Mouse (Mus musculus) kidney, embryonic 15.5 days (tissue): Measurements from ENCODE around the gene Dhx9. TPM values are rescaled to one million over a fixed set of nuclear protein-coding genes. Genes with fewer than 3 reads are reported as not detected.
A peak's percentile ranks its signal among the peaks of the same experiment; 100 is the strongest.
"Not testable (repeated sequence)": the region's sequence is repeated elsewhere in the genome, so short reads cannot be mapped to it uniquely, and the experiment has no call there.

Experiments used
- ATAC-seq: fragments of 200-750 bp; cut with Nextera tagmentation; replicated peaks from 2 replicates; pipeline ENCODE4 v1.8.0; 2017; ENCODE audit warnings: moderate TSS enrichment; ENCODE audit not compliant: low FRiP score
- H3K27ac ChIP-seq: fragments of 300-500 bp; sonication (generic); 2 replicates; pipeline ENCODE4 v1.5.1; 2015; ENCODE audit warnings: mild to moderate bottlenecking, inconsistent platforms
- H3K27me3 ChIP-seq: fragments of 300-500 bp; sonication (generic); 2 replicates; pipeline ENCODE4 v1.6.1; 2015; ENCODE audit warnings: inconsistent platforms
- H3K36me3 ChIP-seq: fragments of 300-500 bp; sonication (generic); 2 replicates; pipeline ENCODE4 v1.6.1; 2015; ENCODE audit warnings: inconsistent platforms
- H3K4me1 ChIP-seq: fragments of 300-500 bp; sonication (generic); 2 replicates; pipeline ENCODE4 v1.6.1; 2015; ENCODE audit warnings: inconsistent platforms
- H3K4me2 ChIP-seq: fragments of 300-500 bp; sonication (generic); 2 replicates; pipeline ENCODE4 v1.6.1; 2015; ENCODE audit warnings: moderate library complexity, mild to moderate bottlenecking, inconsistent platforms
- H3K4me3 ChIP-seq: fragments of 300-500 bp; sonication (generic); replicated peaks from 2 replicates; pipeline ENCODE4 v1.5.1; 2015; ENCODE audit warnings: mild to moderate bottlenecking, inconsistent platforms
- H3K9ac ChIP-seq: fragments of 300-500 bp; sonication (generic); 2 replicates; pipeline ENCODE4 v1.6.1; 2015; ENCODE audit warnings: mild to moderate bottlenecking, inconsistent platforms
- H3K9me3 ChIP-seq: fragments of 300-500 bp; sonication (generic); replicated peaks from 2 replicates; pipeline ENCODE4 v1.6.1; 2016; ENCODE audit warnings: inconsistent platforms
- WGBS: fragments of 180-500 bp; shearing (Covaris S2); methylation state at CpG from one replicate; pipeline ENCODE4 v1.1.7; 2015; ENCODE audit warnings: mixed read lengths; 5-methylcytosine and 5-hydroxymethylcytosine counted together
- polyA plus RNA-seq: library from polyadenylated mRNA; unstranded; fragments of >200 nt; fragmentation: Nextera tagmentation; extraction: Ambion mirVana; gene quantifications from 2 replicates; pipeline ENCODE4 v1.2.1, GENCODE M21; 2015

Dhx9 gene
- polyA plus RNA-seq, 1 experiment from 2014 or later = 37.3 TPM

GRCm38 (mm10) chr1:153501644-153502321 lies 14.3 kb upstream of the Dhx9 start:
- Histone ChIP-seq H3K4me1 (no peaks in the 10 kb centered on the region), H3K27me3 (no peaks in the 10 kb centered on the region), H3K27ac (peak overlapping the region; percentile 59; the same call in 1 of the 2 replicates), H3K4me2 (no peak overlapping the region), H3K9me3 (no peaks in the 10 kb centered on the region), H3K4me3 (no peak overlapping the region), H3K9ac (no peak overlapping the region), H3K36me3 (no peaks in the 10 kb centered on the region)
- peak; percentile 82 for ATAC-seq
- 55% methylated on average over 5 of the region's 5 CpGs for whole genome bisulfite sequencing

GRCm38 (mm10) chr1:153500030-153500429 lies 12.6 kb upstream of the Dhx9 start:
- ATAC-seq = no peak
- Histone ChIP-seq H3K27me3 (no peaks in the 10 kb centered on the region), H3K36me3 (no peaks in the 10 kb centered on the region), H3K4me3 (no peak overlapping the region), H3K9ac (no peak overlapping the region), H3K4me2 (no peak overlapping the region), H3K9me3 (no peaks in the 10 kb centered on the region), H3K27ac (no peak overlapping the region), H3K4me1 (peaks cover 3% of the 10 kb centered on the region; the same call in 1 of the 2 replicates)
- WGBS = 82% methylated on average over 9 of the region's 9 CpGs

GRCm38 (mm10) chr1:153496030-153496429 lies 8.6 kb upstream of the Dhx9 start:
- no peaks in the 10 kb centered on the region for H3K9me3 ChIP-seq
- H3K9ac ChIP-seq = no peak overlapping the region
- ATAC-seq = peak; percentile 44; the same call in 1 of the 2 replicates
- no peak overlapping the region for H3K4me2 ChIP-seq
- H3K27me3 ChIP-seq = no peaks in the 10 kb centered on the region
- H3K27ac ChIP-seq = peak overlapping the region; percentile 66
- H3K36me3 ChIP-seq = no peaks in the 10 kb centered on the region
- 66% methylated on average over 3 of the region's 3 CpGs for WGBS
- no peak overlapping the region for H3K4me3 ChIP-seq
- H3K4me1 ChIP-seq = peaks cover 3% of the 10 kb centered on the region; the same call in 1 of the 2 replicates

- Histone ChIP-seq H3K4me3 (no peak overlapping the region), H3K36me3 (no peaks in the 10 kb centered on the region), H3K4me1 (peaks cover 3% of the 10 kb centered on the region; the same call in 1 of the 2 replicates), H3K9ac (no peak overlapping the region), H3K27me3 (no peaks in the 10 kb centered on the region), H3K9me3 (no peaks in the 10 kb centered on the region), H3K4me2 (no peak overlapping the region), H3K27ac (no peak overlapping the region)
- 32% methylated on average over 6 of the region's 6 CpGs for WGBS
- ATAC-seq = no peak
These were observed 6.5 kb upstream of the Dhx9 start for GRCm38 (mm10) chr1:153493931-153494330.

GRCm38 (mm10) chr1:153493338-153493737 lies 5.9 kb upstream of the Dhx9 start:
- ATAC-seq = no peak; the same call in 1 of the 2 replicates
- WGBS = 40% methylated on average over 4 of the region's 4 CpGs

GRCm38 (mm10) chr1:153491822-153492221 lies 4.4 kb upstream of the Dhx9 start:
- Histone ChIP-seq H3K36me3 (no peaks in the 10 kb centered on the region), H3K4me2 (no peak overlapping the region), H3K4me1 (peaks cover 6% of the 10 kb centered on the region; the same call in 1 of the 2 replicates), H3K9me3 (no peaks in the 10 kb centered on the region), H3K9ac (no peak overlapping the region), H3K27me3 (no peaks in the 10 kb centered on the region), H3K27ac (no peak overlapping the region), H3K4me3 (no peak overlapping the region)
- WGBS = 88% methylated on average over 1 of the region's 1 CpGs
- no peak for ATAC-seq

More at GRCm38 (mm10) chr1:153493338-153493737, 5.9 kb upstream of the Dhx9 start:
- Histone ChIP-seq H3K9me3 (no peaks in the 10 kb centered on the region), H3K4me2 (no peak overlapping the region), H3K4me1 (peaks cover 3% of the 10 kb centered on the region; the same call in 1 of the 2 replicates), H3K27ac (no peak overlapping the region), H3K27me3 (no peaks in the 10 kb centered on the region), H3K4me3 (no peak overlapping the region), H3K9ac (no peak overlapping the region), H3K36me3 (no peaks in the 10 kb centered on the region)

- no peak for ATAC-seq
These were observed 3.9 kb upstream of the Dhx9 start for GRCm38 (mm10) chr1:153491345-153491744.

GRCm38 (mm10) chr1:153489963-153490362 lies 2.5 kb upstream of the Dhx9 start:
- 82% methylated on average over 4 of the region's 4 CpGs for WGBS
- no peak overlapping the region for H3K27ac ChIP-seq
- H3K4me3 ChIP-seq = no peak overlapping the region
- no peaks in the 10 kb centered on the region for H3K9me3 ChIP-seq
- H3K9ac ChIP-seq = no peak overlapping the region
- no peak for ATAC-seq
- H3K4me1 ChIP-seq = peaks cover 16% of the 10 kb centered on the region
- H3K4me2 ChIP-seq = no peak overlapping the region
- no peaks in the 10 kb centered on the region for H3K27me3 ChIP-seq
- no peaks in the 10 kb centered on the region for H3K36me3 ChIP-seq

More at GRCm38 (mm10) chr1:153491345-153491744, 3.9 kb upstream of the Dhx9 start:
- Histone ChIP-seq H3K4me3 (no peak overlapping the region), H3K4me2 (no peak overlapping the region), H3K4me1 (peaks cover 7% of the 10 kb centered on the region; the same call in 1 of the 2 replicates), H3K27me3 (no peaks in the 10 kb centered on the region), H3K27ac (no peak overlapping the region), H3K9me3 (no peaks in the 10 kb centered on the region), H3K9ac (no peak overlapping the region), H3K36me3 (no peaks in the 10 kb centered on the region)
- WGBS = 90% methylated on average over 2 of the region's 2 CpGs

GRCm38 (mm10) chr1:153489540-153489939 lies 2.1 kb upstream of the Dhx9 start:
- H3K9ac ChIP-seq = no peak overlapping the region

GRCm38 (mm10) chr1:153489132-153489531 lies 1.7 kb upstream of the Dhx9 start:
- Histone ChIP-seq H3K27me3 (no peaks in the 10 kb centered on the region), H3K4me1 (peaks cover 24% of the 10 kb centered on the region), H3K9me3 (no peaks in the 10 kb centered on the region), H3K4me3 (no peak overlapping the region), H3K36me3 (no peaks in the 10 kb centered on the region), H3K9ac (no peak overlapping the region), H3K27ac (no peak overlapping the region), H3K4me2 (no peak overlapping the region)
- 56% methylated on average over 7 of the region's 7 CpGs for WGBS
- ATAC-seq = no peak

More at GRCm38 (mm10) chr1:153489540-153489939, 2.1 kb upstream of the Dhx9 start:
- no peaks in the 10 kb centered on the region for H3K9me3 ChIP-seq
- no peaks in the 10 kb centered on the region for H3K36me3 ChIP-seq
- peaks cover 20% of the 10 kb centered on the region for H3K4me1 ChIP-seq
- whole genome bisulfite sequencing = 60% methylated on average over 2 of the region's 2 CpGs
- no peak for ATAC-seq
- no peaks in the 10 kb centered on the region for H3K27me3 ChIP-seq
- H3K4me3 ChIP-seq = no peak overlapping the region
- H3K27ac ChIP-seq = no peak overlapping the region
- no peak overlapping the region for H3K4me2 ChIP-seq

- H3K4me3 ChIP-seq = peak overlapping the region; percentile 98
- H3K27me3 ChIP-seq = no peaks in the 10 kb centered on the region
- peak overlapping the region; percentile 99 for H3K9ac ChIP-seq
- peak overlapping the region; percentile 70 for H3K4me2 ChIP-seq
- peaks cover 13% of the 10 kb centered on the region for H3K36me3 ChIP-seq
- WGBS = under 1% methylated on average over 64 of the region's 64 CpGs
- H3K27ac ChIP-seq = peak overlapping the region; percentile 94
- ATAC-seq = peak; percentile 80
- H3K4me1 ChIP-seq = peaks cover 33% of the 10 kb centered on the region
- no peaks in the 10 kb centered on the region for H3K9me3 ChIP-seq
These were observed 527 bp downstream of the Dhx9 start for GRCm38 (mm10) chr1:153486767-153487499.

- Histone ChIP-seq H3K9ac (peak overlapping the region; percentile 99), H3K4me1 (peaks cover 33% of the 10 kb centered on the region), H3K4me2 (peak overlapping the region; percentile 70), H3K36me3 (peaks cover 20% of the 10 kb centered on the region), H3K4me3 (peak overlapping the region; percentile 98)
- not testable (repeated sequence) for ATAC-seq, H3K27me3 ChIP-seq, H3K9me3 ChIP-seq, H3K27ac ChIP-seq
- WGBS = 6% methylated on average over 6 of the region's 6 CpGs
These were observed 1.3 kb downstream of the Dhx9 start for GRCm38 (mm10) chr1:153486120-153486519.
